Mouse (Mus musculus) myocyte (in vitro differentiated cells): ENCODE measurements around the gene Olfr1313.

Source experiments
- MAX ChIP-seq: IDR thresholded peaks from one replicate; pipeline ENCODE4 v1.6.1; 2011; ENCODE audit warnings: low read depth, mild to moderate bottlenecking, control low read depth
- MYOD1 ChIP-seq, 3 experiments: IDR thresholded peaks; one replicate each; pipeline ENCODE4 v1.6.1; 2011; ENCODE audit warnings: control low read depth in 2 of 3, low read depth in 2 of 3, mild to moderate bottlenecking in 2 of 3, moderate library complexity in 1 of 3; ENCODE audit not compliant: insufficient read length in 2 of 3, control insufficient read depth in 1 of 3
- POLR2A ChIP-seq: IDR thresholded peaks from one replicate; pipeline ENCODE4 v1.6.1; 2011; ENCODE audit warnings: low read depth, mild to moderate bottlenecking, control low read depth, moderate library complexity; ENCODE audit not compliant: insufficient read length
- REST ChIP-seq: IDR thresholded peaks from one replicate; pipeline ENCODE4 v1.6.1; 2011; ENCODE audit warnings: mild to moderate bottlenecking, control low read depth, moderate library complexity; ENCODE audit not compliant: insufficient read depth, insufficient read length
- TCF12 ChIP-seq: IDR thresholded peaks from one replicate; pipeline ENCODE4 v1.6.1; 2011; ENCODE audit warnings: mild to moderate bottlenecking, control low read depth; ENCODE audit not compliant: poor library complexity, insufficient read depth, severe bottlenecking
- TCF3 ChIP-seq: IDR thresholded peaks from one replicate; pipeline ENCODE4 v1.6.1; 2011; ENCODE audit warnings: low read depth, control low read depth; ENCODE audit not compliant: insufficient read length

- no peak for TF ChIP-seq POLR2A
- TF ChIP-seq MYOD1 (IDR thresholded peaks at IDR 0.05; ENCODE audit: control insufficient read depth in 1 of 3, insufficient read length in 2 of 3, low read depth in 2 of 3), result no peak
- TF ChIP-seq REST, result no peak
- TF ChIP-seq TCF3, result no peak
- no peak for TF ChIP-seq TCF12
- TF ChIP-seq MAX, result no peak
Observed at GRCm38 (mm10) chr2:112077743-112078142, at the start of gene Olfr1313.
